Mouse (Mus musculus) left cerebral cortex, adult 11 months (tissue): ENCODE results near the gene Nme2.
"Not testable (repeated sequence)": the region's sequence is repeated elsewhere in the genome, so short reads cannot be mapped to it uniquely, and the experiment has no call there.

Source experiments
- DNase-seq: peaks from one replicate; pipeline ENCODE4 v3.0.0; 2022; ENCODE audit warnings: low spot score

The Nme2 gene

GRCm38 (mm10) chr11:93967381-93967780 is 11.3 kb upstream of the Nme2 start:
- no peak for DNase-seq

- no peak for DNase-seq
Measured at GRCm38 (mm10) chr11:93965391-93965790, 9.3 kb upstream of the Nme2 start.

GRCm38 (mm10) chr11:93963013-93963412 is 7.0 kb upstream of the Nme2 start:
- no peak for DNase-seq

GRCm38 (mm10) chr11:93961482-93961881 is 5.4 kb upstream of the Nme2 start:
- DNase-seq: no peak

GRCm38 (mm10) chr11:93957746-93958145 is 1.7 kb upstream of the Nme2 start:
- DNase-seq: no peak

GRCm38 (mm10) chr11:93957031-93957555 is 1.0 kb upstream of the Nme2 start:
- DNase-seq: no peak

- peak; percentile 78 for DNase-seq
Measured at GRCm38 (mm10) chr11:93955256-93956150, 556 bp downstream of the Nme2 start.

GRCm38 (mm10) chr11:93954738-93955255 is 1.3 kb downstream of the Nme2 start:
- DNase-seq: peak; percentile 32

- no peak for DNase-seq
Measured at GRCm38 (mm10) chr11:93952376-93952775, 3.7 kb downstream of the Nme2 start.

GRCm38 (mm10) chr11:93950045-93950444 is 6.0 kb downstream of the Nme2 start:
- DNase-seq: no peak

- no peak for DNase-seq
Measured at GRCm38 (mm10) chr11:93948887-93949567, 7.0 kb downstream of the Nme2 start.

GRCm38 (mm10) chr11:93944986-93945385 is 11.1 kb downstream of the Nme2 start:
- no peak for DNase-seq

- no peak for DNase-seq
Measured at GRCm38 (mm10) chr11:93940906-93941305, 15.2 kb downstream of the Nme2 start.

GRCm38 (mm10) chr11:93929106-93929505 is 27.0 kb downstream of the Nme2 start:
- DNase-seq: no peak

GRCm38 (mm10) chr11:93915019-93915418 is 41.0 kb downstream of the Nme2 start:
- not testable (repeated sequence) for DNase-seq

- no peak for DNase-seq
Measured at GRCm38 (mm10) chr11:93911603-93912002, 44.5 kb downstream of the Nme2 start.

- DNase-seq: no peak
Measured at GRCm38 (mm10) chr11:93908829-93909228, 47.2 kb downstream of the Nme2 start.

- no peak for DNase-seq
Measured at GRCm38 (mm10) chr11:93907839-93908238, 48.2 kb downstream of the Nme2 start.

GRCm38 (mm10) chr11:93906834-93907233 is 49.2 kb downstream of the Nme2 start:
- no peak for DNase-seq
